Mouse (Mus musculus) ES-E14 (cell line): ENCODE data around the gene Npw. TPM values are rescaled to one million over a fixed set of nuclear protein-coding genes. Genes with fewer than 3 reads are reported as not detected.

ENCODE experiments used
- DNase-seq: peaks from one replicate; pipeline ENCODE4 v3.0.0-alpha.2; 2013; ENCODE audit warnings: low read depth, low spot score
- H3K27ac ChIP-seq: 2 replicates; pipeline ENCODE4 v1.5.1; 2012; ENCODE audit warnings: low read depth, mild to moderate bottlenecking, low read length, moderate library complexity, mixed read lengths; ENCODE audit not compliant: poor library complexity, insufficient read depth, severe bottlenecking
- H3K36me3 ChIP-seq: 2 replicates; pipeline ENCODE4 v1.6.1; 2012; ENCODE audit warnings: mild to moderate bottlenecking, low read length, moderate library complexity, mixed read lengths; ENCODE audit not compliant: control insufficient read depth, poor library complexity, insufficient read depth, severe bottlenecking
- H3K4me1 ChIP-seq, 2 experiments: fragments of 150-350 bp in 1 of 2; sonication (generic) in 1 of 2; 2 replicates each; pipeline ENCODE4 v1.6.1; 2012; ENCODE audit warnings: low read length in 2 of 2, mild to moderate bottlenecking in 1 of 2, mixed read lengths in 1 of 2; ENCODE audit not compliant: control insufficient read depth in 2 of 2, insufficient read depth in 2 of 2, poor library complexity in 1 of 2
- H3K4me3 ChIP-seq, 2 experiments: fragments of 150-350 bp in 1 of 2; sonication (generic) in 1 of 2; 2 replicates each; pipeline ENCODE4 v1.5.1; 2012; ENCODE audit warnings: low read length in 2 of 2, low read depth in 1 of 2, mild to moderate bottlenecking in 1 of 2, mixed read lengths in 1 of 2; ENCODE audit not compliant: insufficient read depth in 1 of 2, poor library complexity in 1 of 2, severe bottlenecking in 1 of 2
- H3K9ac ChIP-seq: 2 replicates; pipeline ENCODE4 v1.6.1; 2012; ENCODE audit warnings: low read depth, mild to moderate bottlenecking, low read length, mixed read lengths; ENCODE audit not compliant: poor library complexity, insufficient read depth, severe bottlenecking
- H3K9me3 ChIP-seq: fragments of 150-350 bp; sonication (generic); 2 replicates; pipeline ENCODE4 v1.6.1; 2012; ENCODE audit warnings: low read depth, mild to moderate bottlenecking, low read length; ENCODE audit not compliant: control insufficient read depth, insufficient read depth
- CHD2 ChIP-seq: IDR thresholded peaks from 2 replicates; pipeline ENCODE4 v1.6.1; 2014; ENCODE audit warnings: mild to moderate bottlenecking, low read depth, low read length, inconsistent platforms
- HCFC1 ChIP-seq: IDR thresholded peaks from 2 replicates; pipeline ENCODE4 v1.6.1; 2012; ENCODE audit warnings: low read length, inconsistent platforms, borderline replicate concordance; ENCODE audit not compliant: insufficient read depth
- MAFK ChIP-seq: IDR thresholded peaks from 2 replicates; pipeline ENCODE4 v1.6.1; 2014; ENCODE audit warnings: mild to moderate bottlenecking, low read depth, low read length, inconsistent platforms; ENCODE audit not compliant: insufficient read depth
- ZC3H11A ChIP-seq: IDR thresholded peaks from 2 replicates; pipeline ENCODE4 v1.6.1; 2012; ENCODE audit warnings: low read depth, mild to moderate bottlenecking, inconsistent platforms, low read length, borderline replicate concordance
- ZNF384 ChIP-seq: IDR thresholded peaks from 2 replicates; pipeline ENCODE4 v1.6.1; 2012; ENCODE audit warnings: low read depth, low read length, inconsistent platforms
- in situ Hi-C, 2 experiments: fragments of 600-800 bp; cut with MboI; formaldehyde crosslinking; loops; one replicate each; pipeline ENCODE4 v1.15.1; 2025; ENCODE audit warnings: low sequenced_read_pairs in 2 of 2, inconsistent platforms in 1 of 2; ENCODE audit not compliant: unreplicated experiment in 2 of 2
- total RNA-seq: library from RNA; depleted of rRNA; stranded (reverse); fragments of 300-350 nt; gene quantifications from 2 replicates; pipeline ENCODE4 v1.2.3, GENCODE M21; 2012

The Npw gene
- total RNA-seq, 1 experiment, result 3.0 TPM

- peaks cover 5 to 28% of the 10 kb centered on the region in 2 experiments; a peak in 3 of 4 replicates for H3K4me1 ChIP-seq
- no peak for TF ChIP-seq MAFK
- TF ChIP-seq ZNF384, result no peak
- no peak for TF ChIP-seq CHD2
- no peak for TF ChIP-seq HCFC1
- no peak for TF ChIP-seq ZC3H11A
- peak; percentile 87 for DNase-seq
- H3K9ac ChIP-seq, result no peak overlapping the region
- no peak overlapping the region for H3K27ac ChIP-seq
- no peak overlapping the region for H3K4me3 ChIP-seq
- peaks cover 47% of the 10 kb centered on the region for H3K36me3 ChIP-seq
- H3K9me3 ChIP-seq, result no peaks in the 10 kb centered on the region
- in situ Hi-C loops, result no loop called here
Observed at GRCm38 (mm10) chr17:24676187-24676586, 17.9 kb upstream of the Npw start.

- peaks cover 5 to 31% of the 10 kb centered on the region in 2 experiments; a peak in 3 of 4 replicates for H3K4me1 ChIP-seq
- DNase-seq, result no peak
- in situ Hi-C loops, result no loop called here
Observed at GRCm38 (mm10) chr17:24674277-24674676, 16.0 kb upstream of the Npw start.

GRCm38 (mm10) chr17:24672141-24672540, 13.9 kb upstream of the Npw start:
- Histone ChIP-seq H3K36me3 (peaks cover 9% of the 10 kb centered on the region), H3K9ac (no peak overlapping the region), H3K9me3 (no peaks in the 10 kb centered on the region), H3K4me3 (peak overlapping the region; percentile 9 to 30; a peak in 2 of 4 replicates), H3K4me1 (peaks cover 7 to 29% of the 10 kb centered on the region in 2 experiments; a peak in 3 of 4 replicates), H3K27ac (no peak overlapping the region)
- DNase-seq, result no peak
- TF ChIP-seq ZNF384 (no peak), HCFC1 (no peak), CHD2 (no peak), ZC3H11A (no peak), MAFK (no peak)
- in situ Hi-C loops, result no loop called here

More at GRCm38 (mm10) chr17:24674277-24674676, 16.0 kb upstream of the Npw start:
- Histone ChIP-seq H3K27ac (no peak overlapping the region), H3K4me3 (0 out of 4 replicates have a peak overlapping the region, but pooled peaks of 1 of the 2 experiments have one; percentile 1), H3K9me3 (no peaks in the 10 kb centered on the region), H3K36me3 (peaks cover 28% of the 10 kb centered on the region), H3K9ac (peak overlapping the region; percentile 8; the same call in 1 of the 2 replicates)
- TF ChIP-seq MAFK (no peak), ZNF384 (no peak), ZC3H11A (no peak), CHD2 (no peak), HCFC1 (no peak)

DNA sequence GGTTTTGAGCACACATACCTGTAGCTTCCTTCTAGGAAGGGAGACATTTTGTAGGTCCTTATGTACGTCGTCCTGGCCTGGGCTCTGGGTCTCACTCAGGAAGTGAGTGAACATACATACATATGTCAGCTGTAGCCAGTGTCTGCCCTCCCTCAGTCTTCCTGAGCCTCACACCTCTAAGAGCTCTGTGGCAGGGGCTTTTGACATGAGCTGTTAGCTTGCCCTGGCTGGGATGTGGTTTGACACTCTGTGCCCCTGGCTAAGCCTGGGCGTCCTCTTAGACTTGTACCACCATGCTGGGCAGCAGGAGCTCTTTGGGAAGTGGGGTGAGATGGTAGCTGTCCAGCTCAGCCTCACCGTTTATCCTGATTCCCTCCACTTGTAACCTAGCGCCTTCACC, 13.1 kb upstream of the Npw start:
- DNase-seq, result no peak
- TF ChIP-seq ZC3H11A, result no peak
- TF ChIP-seq ZNF384, result no peak
- no peak for TF ChIP-seq CHD2
- no peak for TF ChIP-seq HCFC1
- TF ChIP-seq MAFK, result no peak
- H3K9ac ChIP-seq, result no peak overlapping the region
- in situ Hi-C loops, result no loop called here
- H3K4me1 ChIP-seq, result peaks cover 7 to 26% of the 10 kb centered on the region in 2 experiments; a peak in 3 of 4 replicates
- H3K27ac ChIP-seq, result no peak overlapping the region
- H3K36me3 ChIP-seq, result peaks cover 1% of the 10 kb centered on the region; the same call in 1 of the 2 replicates
- H3K4me3 ChIP-seq, result no peak overlapping the region; a peak in 1 of 4 replicates
- no peaks in the 10 kb centered on the region for H3K9me3 ChIP-seq

DNA sequence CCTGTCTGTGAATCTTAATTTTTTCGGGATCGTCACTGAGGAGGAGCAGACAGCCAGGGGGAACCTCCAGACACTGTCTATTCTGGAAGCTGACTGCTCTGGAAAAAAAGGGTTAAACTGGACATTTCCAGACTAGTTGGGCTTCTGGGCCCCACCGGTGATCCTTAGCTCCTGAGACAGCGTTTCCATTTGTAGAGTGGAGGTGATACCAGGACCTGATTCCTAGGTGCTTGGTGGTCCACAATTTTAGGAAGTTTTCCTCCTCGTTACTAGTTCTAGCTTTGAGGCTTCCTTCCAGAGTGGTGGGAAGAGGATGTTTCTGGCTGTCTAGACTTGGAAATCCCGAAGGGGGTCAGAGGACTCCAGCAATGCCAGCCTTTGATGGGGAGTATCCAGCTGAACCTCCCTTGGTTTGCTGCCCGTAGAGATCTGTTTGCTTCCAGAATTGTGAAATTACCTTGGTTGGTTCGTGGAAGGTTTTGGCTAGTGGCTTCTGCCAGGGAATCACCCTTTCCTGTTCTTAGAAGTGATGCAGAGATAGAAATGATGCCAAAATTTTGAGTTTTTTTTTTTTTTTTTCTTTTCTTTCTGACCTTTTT, 12.1 kb upstream of the Npw start:
- Histone ChIP-seq H3K4me1 (peaks cover 7 to 23% of the 10 kb centered on the region in 2 experiments; a peak in 3 of 4 replicates), H3K36me3 (no peaks in the 10 kb centered on the region), H3K4me3 (peak overlapping the region; percentile 94 to 98), H3K9ac (peak overlapping the region; percentile 97), H3K27ac (peak overlapping the region; percentile 81), H3K9me3 (no peaks in the 10 kb centered on the region)
- TF ChIP-seq ZC3H11A, result no peak
- no peak for TF ChIP-seq ZNF384
- TF ChIP-seq MAFK, result no peak
- no peak for TF ChIP-seq CHD2
- DNase-seq, result no peak
- in situ Hi-C loops, result no loop called here
